ENCODE assay signal across 9 mouse cellular contexts in the genomic region with DNA sequence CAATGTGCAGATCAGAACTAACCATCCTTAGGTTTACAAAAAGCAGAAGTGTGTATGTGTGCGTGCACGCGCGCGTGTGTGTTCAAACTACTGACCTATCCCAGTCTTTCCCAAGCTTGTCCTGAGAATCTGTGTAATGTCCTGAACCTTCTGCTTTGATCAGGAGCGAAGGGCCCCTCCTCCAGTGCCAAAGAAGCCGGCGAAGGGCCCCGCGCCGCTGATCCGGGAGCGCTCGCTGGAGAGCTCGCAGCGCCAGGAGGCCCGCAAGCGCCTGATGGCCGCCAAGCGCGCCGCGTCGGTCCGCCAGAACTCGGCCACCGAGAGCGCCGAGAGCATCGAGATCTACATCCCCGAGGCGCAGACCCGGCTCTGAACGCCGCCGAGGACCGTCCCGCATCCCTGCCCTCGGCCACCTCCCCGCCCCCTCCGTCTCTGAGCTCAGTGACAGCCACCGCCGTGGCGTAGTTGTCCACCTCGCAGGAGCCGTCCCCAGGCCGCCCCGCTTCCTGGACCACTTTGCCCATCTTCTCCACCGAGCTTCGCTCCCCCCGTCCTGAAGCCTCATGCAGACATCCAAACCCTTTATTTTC. TPM values are rescaled to one million over a fixed set of nuclear protein-coding genes. Genes with fewer than 3 reads are reported as not detected.
DNase-seq lines count a peak whose midpoint lies in the region; ATAC-seq and TF ChIP-seq lines count a peak whose summit lies in the region.
"Had no signal": no experiment of that assay in that cellular context is flagged by ENCODE, and none has a peak within 500 bp of the region (broad histone marks: within the 10 kb centered on the region; RNA-seq: fewer than 3 reads in every experiment).

No protein-coding gene starts in this region.

- TF ChIP-seq CTCF in layer of hippocampus, adult 2 months (conservative IDR thresholded peaks at IDR 0.05): no peak

- no peaks in the 10 kb centered on the region for H3K4me1 ChIP-seq in brown adipose tissue, adult 24 weeks (ENCODE audit: control insufficient read depth, insufficient read depth, insufficient read length, low read length)
- peaks cover 4% of the 10 kb centered on the region for H3K4me1 ChIP-seq in heart, embryonic 16.5 days (ENCODE audit: control insufficient read depth, insufficient read depth, low read length)

- no peak for DNase-seq in layer of hippocampus, adult 2 months (ENCODE audit: low spot score in 2 of 2)
- DNase-seq in layer of hippocampus, postnatal 14 days (ENCODE audit: low spot score in 2 of 2): no peak
- DNase-seq in liver: peak; percentile 8
- peak; percentile 57 for DNase-seq in retina, embryonic 14.5 days (ENCODE audit: low spot score)
- DNase-seq in thymus, postnatal 36 days: no peak
- no peak for DNase-seq in left cerebral cortex, postnatal 14 days (ENCODE audit: low spot score in 2 of 2)

- H3K27me3 ChIP-seq in heart, embryonic 16.5 days (ENCODE audit: control insufficient read depth, insufficient read depth, low read length): peaks cover 44% of the 10 kb centered on the region
- H3K27me3 ChIP-seq: Patski had no signal

- peak overlapping the region; percentile 13; the same call in 1 of the 2 replicates for H3K4me3 ChIP-seq in layer of hippocampus, adult 2 months
- peak overlapping the region; percentile 47 for H3K4me3 ChIP-seq in brown adipose tissue, adult 24 weeks (ENCODE audit: insufficient read depth, low read depth, low read length)
- peak overlapping the region; percentile 61 for H3K4me3 ChIP-seq in heart, embryonic 16.5 days (ENCODE audit: low read length)

- H3K9me3 ChIP-seq in heart, embryonic 16.5 days (replicated peaks; ENCODE audit: control insufficient read depth, low read length): no peaks in the 10 kb centered on the region

- no peak overlapping the region for H3K27ac ChIP-seq in layer of hippocampus, adult 2 months
- H3K27ac ChIP-seq in brown adipose tissue, adult 24 weeks (replicated peaks; ENCODE audit: low read depth, low read length): no peak overlapping the region
- H3K27ac ChIP-seq in heart, embryonic 16.5 days (ENCODE audit: low read length): no peak overlapping the region

- H3K9ac ChIP-seq in heart, embryonic 16.5 days (ENCODE audit: low read length): peak overlapping the region; percentile 55

- no peak for ATAC-seq in heart, embryonic 16.5 days (replicated peaks; ENCODE audit: extremely low read depth, insufficient read depth, low FRiP score)
- ATAC-seq: Patski had no signal

- intact Hi-C loops in left cerebral cortex, postnatal 14 days (cut with DNase I): no loop called here

- 4% methylated on average over 49 of the region's 51 CpGs for WGBS in heart, embryonic 16.5 days

- H3K36me3 ChIP-seq in heart, embryonic 16.5 days (ENCODE audit: control insufficient read depth, insufficient read depth): no peaks in the 10 kb centered on the region

- H3K4me2 ChIP-seq in heart, embryonic 16.5 days (ENCODE audit: low read depth, low read length): peak overlapping the region; percentile 85

RNA-seq across cellular contexts. Expression of a gene that starts 35.4 kb away (rescaled TPM):
- 1 to 10 TPM; 1.4 to 1.7 TPM for total RNA-seq in layer of hippocampus, adult 2 months (2021)
- total RNA-seq in layer of hippocampus, postnatal 14 days (2021): 1 to 10 TPM; 2.3 to 3.1 TPM
- 4.2 and 6.7 TPM in 2 replicates for polyA plus RNA-seq in brown adipose tissue, adult 24 weeks (2012; ENCODE audit: insufficient read depth, insufficient read length, missing spikeins)
- polyA plus RNA-seq in heart, embryonic 16.5 days (2015; fragmentation: Nextera tagmentation; extraction: Ambion mirVana): 19.7 and 20.7 TPM in 2 replicates
- 1 to 10 TPM; 2.1 to 3.4 TPM for total RNA-seq in left cerebral cortex, postnatal 14 days (2021)

Comparison
In these comparisons a context has a peak if more than half of its experiments do, and no peak if none do; other contexts are left out.
1. DNase-seq: peak in liver (single experiment) and retina, embryonic 14.5 days (single experiment); none in layer of hippocampus, adult 2 months (0 of 2), layer of hippocampus, postnatal 14 days (0 of 2), thymus, postnatal 36 days (0 of 2) and left cerebral cortex, postnatal 14 days (0 of 2).
2. Peak in every context shown above with its lines, with median percentiles within 50 percentile points of each other: H3K4me3 ChIP-seq.